Mouse (Mus musculus) kidney, embryonic 15.5 days (tissue): Measurements from ENCODE around the gene Gm17087. TPM values are rescaled to one million over a fixed set of nuclear protein-coding genes. Genes with fewer than 3 reads are reported as not detected.

ENCODE experiments used
- ATAC-seq: fragments of 200-750 bp; cut with Nextera tagmentation; replicated peaks from 2 replicates; pipeline ENCODE4 v1.8.0; 2017; ENCODE audit warnings: moderate TSS enrichment; ENCODE audit not compliant: low FRiP score
- H3K27ac ChIP-seq: fragments of 300-500 bp; sonication (generic); 2 replicates; pipeline ENCODE4 v1.5.1; 2015; ENCODE audit warnings: mild to moderate bottlenecking, inconsistent platforms
- H3K27me3 ChIP-seq: fragments of 300-500 bp; sonication (generic); 2 replicates; pipeline ENCODE4 v1.6.1; 2015; ENCODE audit warnings: inconsistent platforms
- H3K36me3 ChIP-seq: fragments of 300-500 bp; sonication (generic); 2 replicates; pipeline ENCODE4 v1.6.1; 2015; ENCODE audit warnings: inconsistent platforms
- H3K4me1 ChIP-seq: fragments of 300-500 bp; sonication (generic); 2 replicates; pipeline ENCODE4 v1.6.1; 2015; ENCODE audit warnings: inconsistent platforms
- H3K4me2 ChIP-seq: fragments of 300-500 bp; sonication (generic); 2 replicates; pipeline ENCODE4 v1.6.1; 2015; ENCODE audit warnings: moderate library complexity, mild to moderate bottlenecking, inconsistent platforms
- H3K4me3 ChIP-seq: fragments of 300-500 bp; sonication (generic); replicated peaks from 2 replicates; pipeline ENCODE4 v1.5.1; 2015; ENCODE audit warnings: mild to moderate bottlenecking, inconsistent platforms
- H3K9ac ChIP-seq: fragments of 300-500 bp; sonication (generic); 2 replicates; pipeline ENCODE4 v1.6.1; 2015; ENCODE audit warnings: mild to moderate bottlenecking, inconsistent platforms
- H3K9me3 ChIP-seq: fragments of 300-500 bp; sonication (generic); replicated peaks from 2 replicates; pipeline ENCODE4 v1.6.1; 2016; ENCODE audit warnings: inconsistent platforms
- WGBS: fragments of 180-500 bp; shearing (Covaris S2); methylation state at CpG from one replicate; pipeline ENCODE4 v1.1.7; 2015; ENCODE audit warnings: mixed read lengths; 5-methylcytosine and 5-hydroxymethylcytosine counted together
- polyA plus RNA-seq: library from polyadenylated mRNA; unstranded; fragments of >200 nt; fragmentation: Nextera tagmentation; extraction: Ambion mirVana; gene quantifications from 2 replicates; pipeline ENCODE4 v1.2.1, GENCODE M21; 2015

Gene Gm17087
- polyA plus RNA-seq, 1 experiment from 2014 or later = not detected

DNA sequence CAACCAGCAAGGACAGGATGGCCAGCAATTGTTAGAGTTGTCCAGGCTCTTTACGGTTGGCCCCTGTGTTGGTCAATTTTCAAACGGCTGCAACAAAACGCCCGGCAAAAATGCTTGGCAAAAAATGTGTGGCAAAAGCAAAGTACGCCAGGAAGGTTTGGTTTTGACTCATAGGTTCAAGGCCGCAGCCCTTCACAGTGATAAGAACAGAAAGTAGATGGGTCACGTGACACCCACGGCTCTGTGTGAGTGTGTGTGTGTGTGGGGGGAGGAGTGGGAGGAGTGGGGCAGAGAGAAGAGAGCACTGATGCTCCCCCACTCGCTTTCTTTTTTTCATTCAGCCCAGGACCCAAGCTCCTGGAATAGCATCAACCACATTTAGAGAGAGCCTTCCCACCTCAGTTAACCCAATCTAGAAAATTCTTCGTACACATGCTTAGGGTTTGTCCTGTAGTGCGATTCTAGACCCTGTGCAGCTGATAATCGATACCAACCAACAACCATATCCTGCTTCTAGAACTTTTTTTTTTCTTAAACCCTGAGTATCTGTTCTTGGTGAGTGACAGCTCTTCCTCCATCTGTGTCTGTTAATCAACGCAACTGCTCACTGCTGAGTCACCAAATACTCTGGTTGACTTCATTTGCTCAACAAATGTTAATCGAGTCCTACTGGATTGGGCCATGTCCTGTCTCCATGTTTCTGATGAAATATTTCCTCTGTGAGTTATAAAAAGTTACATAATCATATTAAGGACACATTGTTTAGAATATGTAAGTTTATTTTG lies 4.5 kb downstream of the Gm17087 start:
- Histone ChIP-seq H3K36me3 (no peaks in the 10 kb centered on the region), H3K9me3 (no peaks in the 10 kb centered on the region), H3K27me3 (0 out of 2 replicates have a peak, but pooled peaks cover 4% of the 10 kb centered on the region), H3K4me2 (no peak overlapping the region), H3K27ac (no peak overlapping the region), H3K4me3 (no peak overlapping the region), H3K4me1 (no peaks in the 10 kb centered on the region), H3K9ac (no peak overlapping the region)
- ATAC-seq = no peak
- 77% methylated on average over 14 of the region's 14 CpGs for WGBS

DNA sequence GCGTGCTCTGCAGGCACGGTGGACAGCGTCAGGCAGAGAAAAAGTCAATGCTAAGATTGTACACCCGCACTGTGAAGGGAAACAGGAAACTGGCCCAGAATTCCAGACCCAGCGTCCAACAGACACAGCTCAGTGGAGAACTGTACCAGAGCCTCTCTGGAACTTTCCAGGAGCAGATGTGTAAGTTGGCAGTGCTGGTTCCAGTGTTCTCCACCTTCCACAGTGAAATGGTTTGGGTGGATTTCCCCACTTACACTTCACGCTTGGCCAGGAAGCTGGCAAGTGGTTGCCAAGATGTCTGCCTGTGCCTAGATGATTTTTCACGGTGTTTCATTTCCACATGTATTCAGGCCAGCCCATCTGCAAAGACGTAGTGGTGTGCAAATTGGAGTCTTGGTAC lies 8.8 kb downstream of the Gm17087 start:
- Histone ChIP-seq H3K27ac (no peak overlapping the region), H3K36me3 (no peaks in the 10 kb centered on the region), H3K9me3 (no peaks in the 10 kb centered on the region), H3K27me3 (0 out of 2 replicates have a peak, but pooled peaks cover 4% of the 10 kb centered on the region), H3K9ac (no peak overlapping the region), H3K4me3 (no peak overlapping the region), H3K4me2 (no peak overlapping the region), H3K4me1 (no peaks in the 10 kb centered on the region)
- 86% methylated on average over 8 of the region's 8 CpGs for WGBS
- ATAC-seq = no peak

DNA sequence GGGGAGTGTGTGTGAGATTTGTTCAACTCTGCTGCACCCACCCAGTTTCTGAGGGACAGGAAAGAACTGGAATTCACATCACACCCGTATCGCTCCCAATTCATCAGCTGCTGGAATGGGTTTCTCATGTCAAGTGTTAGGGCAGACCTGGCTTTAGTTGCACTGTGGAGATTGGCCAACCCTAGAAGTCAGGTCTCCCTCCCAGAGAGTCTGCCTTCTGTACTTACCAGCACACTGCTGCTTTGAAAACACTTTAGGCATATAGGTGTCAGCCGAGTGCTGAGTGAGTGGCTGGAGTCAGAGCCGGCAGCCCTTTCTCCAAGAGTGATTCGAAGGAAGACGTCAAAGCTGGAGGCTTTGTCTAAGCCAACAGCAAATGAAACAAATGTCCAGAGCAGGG lies 10.5 kb downstream of the Gm17087 start:
- Histone ChIP-seq H3K27me3 (peaks cover 8% of the 10 kb centered on the region; the same call in 1 of the 2 replicates), H3K4me3 (no peak overlapping the region), H3K4me1 (no peaks in the 10 kb centered on the region), H3K4me2 (no peak overlapping the region), H3K27ac (no peak overlapping the region), H3K36me3 (no peaks in the 10 kb centered on the region), H3K9ac (no peak overlapping the region), H3K9me3 (no peaks in the 10 kb centered on the region)
- no peak for ATAC-seq
- 71% methylated on average over 6 of the region's 6 CpGs for WGBS

DNA sequence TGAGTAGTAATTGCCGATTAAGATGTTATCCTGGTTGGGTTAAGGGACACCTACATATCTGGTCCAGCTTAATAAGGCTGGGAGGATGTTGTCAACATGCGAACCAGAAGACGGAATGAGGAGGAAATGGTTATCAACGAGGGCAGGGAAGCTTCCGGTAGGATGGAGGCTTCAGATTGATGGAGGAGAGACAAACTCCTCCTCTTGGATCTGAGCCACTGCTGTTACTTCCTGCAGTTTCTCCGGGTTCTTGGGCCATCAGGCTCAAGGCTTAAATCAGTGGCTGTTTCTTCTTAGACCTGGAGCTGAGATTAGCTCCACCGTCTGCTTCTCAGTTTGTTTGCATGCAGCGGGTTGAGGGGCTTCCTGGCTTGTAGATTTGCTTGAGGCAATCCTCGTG lies 11.0 kb downstream of the Gm17087 start:
- no peak overlapping the region for H3K4me2 ChIP-seq
- H3K9ac ChIP-seq = no peak overlapping the region
- peaks cover 13% of the 10 kb centered on the region; the same call in 1 of the 2 replicates for H3K27me3 ChIP-seq
- H3K27ac ChIP-seq = no peak overlapping the region
- WGBS = 77% methylated on average over 9 of the region's 9 CpGs
- no peaks in the 10 kb centered on the region for H3K4me1 ChIP-seq
- ATAC-seq = no peak
- no peak overlapping the region for H3K4me3 ChIP-seq
- no peaks in the 10 kb centered on the region for H3K9me3 ChIP-seq
- no peaks in the 10 kb centered on the region for H3K36me3 ChIP-seq

DNA sequence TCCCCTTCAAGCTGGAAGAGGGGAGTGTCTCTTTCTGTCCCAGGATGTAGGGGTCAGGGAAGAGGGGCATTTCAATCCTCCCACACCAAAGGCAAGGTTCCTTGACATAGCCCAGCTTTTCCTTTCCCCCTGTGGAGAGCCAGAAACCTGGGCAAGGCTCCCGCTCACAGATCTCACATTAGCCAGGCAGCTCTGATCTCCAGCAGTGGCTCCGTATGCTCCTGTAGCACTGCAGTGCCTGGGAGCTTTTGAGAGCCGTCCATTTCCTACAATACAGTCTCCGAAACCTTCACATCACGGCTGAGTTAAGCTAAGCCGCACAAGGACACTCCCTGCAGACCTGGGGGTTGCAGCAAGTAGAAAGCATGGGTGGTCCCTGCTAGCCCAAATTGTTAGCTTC lies 12.5 kb downstream of the Gm17087 start:
- H3K27me3 ChIP-seq = peaks cover 14% of the 10 kb centered on the region; the same call in 1 of the 2 replicates
- no peak overlapping the region for H3K9ac ChIP-seq
- no peaks in the 10 kb centered on the region for H3K4me1 ChIP-seq
- no peak overlapping the region for H3K4me2 ChIP-seq
- H3K36me3 ChIP-seq = no peaks in the 10 kb centered on the region
- no peaks in the 10 kb centered on the region for H3K9me3 ChIP-seq
- WGBS = 77% methylated on average over 6 of the region's 6 CpGs
- ATAC-seq = no peak
- no peak overlapping the region for H3K4me3 ChIP-seq
- no peak overlapping the region for H3K27ac ChIP-seq

DNA sequence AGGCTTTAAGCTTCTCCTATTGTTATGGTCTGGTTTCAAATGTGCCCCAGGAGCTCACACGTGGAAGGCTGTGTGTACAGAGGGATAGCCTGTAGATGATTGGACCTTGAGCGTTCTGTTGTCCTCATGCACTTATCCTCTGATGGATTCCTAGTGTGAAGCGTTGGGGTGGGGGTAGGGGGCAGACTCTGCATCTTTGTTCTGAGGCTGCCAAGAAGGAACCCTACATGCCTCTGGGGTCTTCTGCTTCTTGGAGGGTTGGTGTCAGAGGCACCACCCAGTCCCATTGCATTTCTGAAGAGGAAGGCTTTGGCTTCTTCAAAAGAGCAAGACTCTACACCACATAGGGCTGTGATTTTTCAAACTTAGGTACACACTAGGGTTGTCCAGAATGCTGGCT lies 13.1 kb downstream of the Gm17087 start:
- no peak overlapping the region for H3K27ac ChIP-seq
- H3K9me3 ChIP-seq = no peaks in the 10 kb centered on the region
- 81% methylated on average over 3 of the region's 3 CpGs for WGBS
- H3K27me3 ChIP-seq = peaks cover 13% of the 10 kb centered on the region; the same call in 1 of the 2 replicates
- H3K4me2 ChIP-seq = no peak overlapping the region
- H3K36me3 ChIP-seq = no peaks in the 10 kb centered on the region
- ATAC-seq = no peak
- H3K4me1 ChIP-seq = no peaks in the 10 kb centered on the region
- no peak overlapping the region for H3K9ac ChIP-seq
- H3K4me3 ChIP-seq = no peak overlapping the region

DNA sequence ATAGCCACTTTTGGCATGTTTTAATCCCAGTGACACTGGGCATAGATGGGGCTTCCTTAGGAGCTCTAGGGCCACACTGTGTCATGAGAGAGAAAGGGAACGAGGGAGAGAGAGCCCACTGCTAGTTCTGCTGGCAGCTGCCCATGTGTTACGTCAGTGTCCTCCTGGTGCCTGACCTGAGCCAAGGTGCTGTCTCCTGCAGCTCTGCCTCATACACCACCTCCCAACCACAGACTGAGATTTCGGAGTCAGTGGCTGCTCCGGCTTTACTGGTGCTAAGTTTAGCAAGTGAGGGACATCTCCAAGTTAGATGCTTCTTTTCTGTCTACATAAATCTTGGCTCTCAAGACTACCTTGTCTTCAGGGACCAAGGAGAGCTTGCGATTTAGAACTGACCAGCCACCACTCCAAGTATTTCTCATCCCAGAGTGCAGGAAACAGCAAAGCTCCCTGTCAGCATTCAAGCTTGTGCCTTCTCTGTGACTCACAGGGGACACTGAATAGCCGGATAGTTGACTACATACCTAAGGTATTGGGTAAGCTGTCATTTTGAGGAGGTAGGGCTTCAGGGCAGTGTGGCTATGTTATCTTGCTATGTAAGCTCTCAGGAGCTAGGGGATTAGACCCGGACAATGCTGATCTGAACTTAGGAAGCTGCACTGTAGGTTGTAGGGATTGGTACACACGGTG lies 14.3 kb downstream of the Gm17087 start:
- Histone ChIP-seq H3K9me3 (no peaks in the 10 kb centered on the region), H3K27ac (no peak overlapping the region), H3K4me2 (no peak overlapping the region), H3K4me1 (no peaks in the 10 kb centered on the region), H3K4me3 (no peak overlapping the region), H3K27me3 (peaks cover 10% of the 10 kb centered on the region; the same call in 1 of the 2 replicates), H3K9ac (no peak overlapping the region), H3K36me3 (no peaks in the 10 kb centered on the region)
- 83% methylated on average over 8 of the region's 8 CpGs for WGBS
- ATAC-seq = no peak

DNA sequence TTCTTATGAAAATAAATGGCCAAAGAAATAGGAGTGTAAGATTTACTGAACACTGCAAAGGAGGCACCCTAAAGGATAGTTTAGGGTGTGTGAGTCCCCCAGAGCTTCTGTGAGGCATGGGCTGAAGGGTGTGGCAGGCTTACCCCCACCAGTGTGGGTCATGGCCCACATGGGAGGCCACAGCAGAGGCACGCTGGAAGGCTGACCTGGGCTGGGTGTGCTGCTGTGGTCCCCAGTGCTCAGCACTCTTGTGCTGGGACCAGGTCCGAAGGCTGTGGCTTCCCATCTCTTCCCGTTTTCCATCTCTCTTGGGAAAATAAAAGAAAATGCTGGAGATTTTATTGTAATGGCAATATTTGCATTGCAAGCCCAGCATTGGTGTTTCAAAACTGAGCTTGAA lies 15.1 kb downstream of the Gm17087 start:
- Histone ChIP-seq H3K9me3 (no peaks in the 10 kb centered on the region), H3K4me2 (no peak overlapping the region), H3K4me1 (no peaks in the 10 kb centered on the region), H3K36me3 (no peaks in the 10 kb centered on the region), H3K27me3 (peaks cover 10% of the 10 kb centered on the region; the same call in 1 of the 2 replicates), H3K4me3 (no peak overlapping the region), H3K9ac (no peak overlapping the region), H3K27ac (no peak overlapping the region)
- no peak for ATAC-seq
- 63% methylated on average over 3 of the region's 3 CpGs for WGBS

DNA sequence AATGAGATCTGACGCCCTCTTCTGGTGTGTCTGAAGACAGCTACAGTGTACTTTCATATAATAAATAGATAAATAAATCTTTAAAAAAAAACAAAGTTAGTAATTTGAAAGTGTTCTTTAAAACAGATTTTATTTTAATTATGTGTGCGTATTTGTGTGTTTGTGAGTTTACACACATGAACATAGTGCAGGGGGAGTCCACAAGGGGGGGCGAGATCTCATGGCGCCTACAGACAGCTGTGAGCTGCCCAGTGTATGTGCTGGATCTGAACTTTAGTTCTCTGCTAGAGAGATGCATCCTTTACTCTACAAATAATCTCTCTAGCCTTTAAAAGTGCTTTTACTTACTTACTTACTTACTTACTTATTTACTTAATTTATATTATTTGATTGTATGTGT lies 18.0 kb downstream of the Gm17087 start:
- H3K4me2 ChIP-seq = no peak overlapping the region
- no peak for ATAC-seq
- H3K4me1 ChIP-seq = no peaks in the 10 kb centered on the region
- no peak overlapping the region for H3K4me3 ChIP-seq
- no peaks in the 10 kb centered on the region for H3K36me3 ChIP-seq
- H3K27ac ChIP-seq = no peak overlapping the region
- no peaks in the 10 kb centered on the region for H3K9me3 ChIP-seq
- no peak overlapping the region for H3K9ac ChIP-seq
- WGBS = 88% methylated on average over 4 of the region's 4 CpGs
- peaks cover 10% of the 10 kb centered on the region; the same call in 1 of the 2 replicates for H3K27me3 ChIP-seq

DNA sequence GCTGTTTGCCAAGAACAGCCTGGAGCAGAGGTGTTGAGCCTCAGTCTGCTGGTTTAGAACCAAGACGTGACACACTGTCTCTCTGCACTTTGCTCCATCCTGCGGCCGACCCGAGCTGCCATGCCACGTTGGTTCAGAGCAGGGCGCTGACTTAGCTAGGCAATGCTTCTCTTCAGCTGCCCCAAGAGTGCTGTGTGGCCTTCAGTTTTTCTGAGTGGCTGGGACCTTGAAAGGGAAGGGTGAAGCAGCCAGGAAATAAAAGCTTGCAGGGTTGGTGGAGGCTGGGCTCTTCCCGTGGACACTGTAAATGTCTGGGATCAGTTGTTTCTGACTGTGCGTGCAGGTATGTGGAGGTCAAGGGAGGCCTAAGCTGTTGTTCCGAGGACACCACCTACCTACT lies 20.4 kb downstream of the Gm17087 start:
- no peak overlapping the region for H3K27ac ChIP-seq
- no peak overlapping the region for H3K4me2 ChIP-seq
- H3K4me3 ChIP-seq = no peak overlapping the region
- ATAC-seq = no peak
- WGBS = 79% methylated on average over 9 of the region's 9 CpGs
- no peak overlapping the region for H3K9ac ChIP-seq
- H3K36me3 ChIP-seq = no peaks in the 10 kb centered on the region
- H3K9me3 ChIP-seq = no peaks in the 10 kb centered on the region
- no peaks in the 10 kb centered on the region for H3K4me1 ChIP-seq
- H3K27me3 ChIP-seq = 0 out of 2 replicates have a peak, but pooled peaks cover 6% of the 10 kb centered on the region

DNA sequence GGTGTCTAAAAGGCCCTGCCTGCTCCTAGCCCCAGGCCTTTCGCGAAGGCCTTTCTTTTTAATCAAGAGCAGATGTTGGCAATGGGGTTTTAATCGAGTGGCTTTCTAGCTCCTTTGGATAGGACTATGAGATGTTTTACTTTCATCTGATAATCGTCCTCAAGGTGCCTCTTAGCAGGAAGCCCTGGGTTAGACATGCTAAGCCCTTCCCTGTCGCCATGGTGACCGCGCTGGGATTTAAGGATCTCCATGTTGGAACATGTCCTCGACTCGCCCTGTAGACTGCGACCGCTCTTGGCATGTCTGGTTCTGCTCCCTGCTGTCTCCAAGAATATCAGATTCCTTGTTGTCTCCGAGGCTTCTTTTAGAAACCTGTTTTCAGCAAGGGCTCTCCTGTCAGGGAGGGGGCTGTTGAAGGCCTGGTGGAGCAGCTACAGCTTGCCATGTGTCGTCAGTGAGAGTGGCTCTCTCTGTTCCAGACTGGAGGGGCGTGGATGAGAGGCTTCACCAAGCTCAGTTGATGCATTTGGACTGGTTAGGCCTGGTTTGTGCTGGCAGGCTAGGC lies 24.7 kb downstream of the Gm17087 start:
- no peak overlapping the region for H3K4me2 ChIP-seq
- H3K9me3 ChIP-seq = no peaks in the 10 kb centered on the region
- H3K27ac ChIP-seq = no peak overlapping the region
- H3K4me3 ChIP-seq = no peak overlapping the region
- no peak for ATAC-seq
- H3K4me1 ChIP-seq = no peaks in the 10 kb centered on the region
- WGBS = 76% methylated on average over 14 of the region's 14 CpGs
- H3K27me3 ChIP-seq = no peaks in the 10 kb centered on the region
- no peaks in the 10 kb centered on the region for H3K36me3 ChIP-seq
- no peak overlapping the region for H3K9ac ChIP-seq

DNA sequence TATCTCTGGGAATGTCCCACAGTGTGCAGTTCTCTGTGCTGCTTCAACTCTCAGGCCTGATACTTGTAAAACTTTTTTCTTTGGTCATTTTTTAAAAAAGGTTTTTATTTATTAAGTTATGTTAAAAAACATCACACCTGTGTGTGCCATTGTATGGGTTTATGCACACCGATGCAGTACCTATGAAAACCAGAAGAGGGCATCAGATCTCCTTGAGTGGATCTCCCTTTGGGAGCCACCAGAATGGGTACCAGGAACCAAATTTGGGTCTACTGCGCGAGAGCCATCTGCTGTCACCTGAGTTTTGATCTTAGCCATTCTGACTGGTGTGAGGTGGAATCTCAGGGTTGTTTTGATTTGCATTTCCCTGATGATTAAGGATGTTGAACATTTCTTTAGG lies 28.6 kb downstream of the Gm17087 start:
- no peaks in the 10 kb centered on the region for H3K36me3 ChIP-seq
- H3K4me3 ChIP-seq = no peak overlapping the region
- ATAC-seq = no peak
- H3K9ac ChIP-seq = no peak overlapping the region
- WGBS = 77% methylated on average over 3 of the region's 3 CpGs
- H3K27me3 ChIP-seq = no peaks in the 10 kb centered on the region
- no peak overlapping the region for H3K27ac ChIP-seq
- no peaks in the 10 kb centered on the region for H3K9me3 ChIP-seq
- H3K4me1 ChIP-seq = no peaks in the 10 kb centered on the region
- no peak overlapping the region for H3K4me2 ChIP-seq
